ENCODE assay signal across 13 mouse cellular contexts in genomic region chr2:121339057-121339456, GRCm38 (mm10). TPM values are rescaled to one million over a fixed set of nuclear protein-coding genes. Genes with fewer than 3 reads are reported as not detected.
DNase-seq lines count a peak whose midpoint lies in the region; ATAC-seq and TF ChIP-seq lines count a peak whose summit lies in the region.
"Had no signal": no experiment of that assay in that cellular context is flagged by ENCODE, and none has a peak within 500 bp of the region (broad histone marks: within the 10 kb centered on the region; RNA-seq: fewer than 3 reads in every experiment).

No protein-coding gene starts in this region.

- no peak overlapping the region for H3K27ac ChIP-seq in intestine, postnatal 0 days (ENCODE audit: low read depth, low read length)
- H3K27ac ChIP-seq in intestine, embryonic 15.5 days = no peak overlapping the region

- no peak overlapping the region for H3K9ac ChIP-seq in intestine, postnatal 0 days (ENCODE audit: low read depth, low read length)
- no peak overlapping the region for H3K9ac ChIP-seq in intestine, embryonic 15.5 days

- peak; percentile 55 for TF ChIP-seq CTCF in intestine, postnatal 0 days (IDR thresholded peaks at IDR 0.05; ENCODE audit: low read depth)

- H3K4me3 ChIP-seq in intestine, postnatal 0 days (ENCODE audit: low read depth, low read length) = no peak overlapping the region
- H3K4me3 ChIP-seq in intestine, embryonic 15.5 days (replicated peaks) = no peak overlapping the region
- H3K4me3 ChIP-seq: erythroblast, embryonic 14.5 days; myocyte had no signal

- no peaks in the 10 kb centered on the region for H3K27me3 ChIP-seq in intestine, postnatal 0 days (replicated peaks; ENCODE audit: control insufficient read depth, insufficient read depth, low read length)
- H3K27me3 ChIP-seq in intestine, embryonic 15.5 days (replicated peaks) = no peaks in the 10 kb centered on the region

- peak; percentile 27 for DNase-seq in retina, embryonic 14.5 days (ENCODE audit: low spot score)
- DNase-seq in retina, postnatal 1 day = no peak
- peak; percentile 35 for DNase-seq in ES-CJ7 (ENCODE audit: low read depth, low spot score)
- DNase-seq in left cerebral cortex, adult 18-20 months (ENCODE audit: low spot score in 2 of 2) = no peak
- DNase-seq in spleen, postnatal 36 days (ENCODE audit: low spot score in 2 of 2) = no peak
- DNase-seq: adrenal gland, adult 2 months had no signal

- no peaks in the 10 kb centered on the region for H3K9me3 ChIP-seq in intestine, postnatal 0 days (ENCODE audit: control insufficient read depth)
- H3K9me3 ChIP-seq in intestine, embryonic 15.5 days = no peaks in the 10 kb centered on the region

- ATAC-seq in intestine, postnatal 0 days = no peak
- no peak for ATAC-seq in intestine, embryonic 15.5 days
- ATAC-seq in megakaryocyte progenitor cell, adult 5-6 weeks (replicated peaks; ENCODE audit: poor library complexity) = 0 out of 2 replicates have a peak, but pooled peaks have one; percentile 34

- no peaks in the 10 kb centered on the region for H3K4me1 ChIP-seq in intestine, postnatal 0 days (replicated peaks; ENCODE audit: control insufficient read depth, insufficient read depth, low read length)
- no peaks in the 10 kb centered on the region for H3K4me1 ChIP-seq in intestine, embryonic 15.5 days (replicated peaks)

- H3K4me2 ChIP-seq in intestine, postnatal 0 days (replicated peaks; ENCODE audit: low read depth) = no peak overlapping the region
- H3K4me2 ChIP-seq in intestine, embryonic 15.5 days (replicated peaks) = no peak overlapping the region

- H3K36me3 ChIP-seq in intestine, postnatal 0 days (ENCODE audit: control insufficient read depth, insufficient read depth) = peaks cover 48% of the 10 kb centered on the region
- H3K36me3 ChIP-seq in intestine, embryonic 15.5 days = no peaks in the 10 kb centered on the region

RNA-seq across cellular contexts. Expression of gene Ppip5k1, which starts 16.1 kb away (rescaled TPM):
- 19.2 and 25.0 TPM in 2 replicates for polyA plus RNA-seq in intestine, postnatal 0 days (2015; fragmentation: Nextera tagmentation; extraction: Ambion mirVana)
- polyA plus RNA-seq in intestine, embryonic 15.5 days (2015; fragmentation: Nextera tagmentation; extraction: Ambion mirVana) = 15.4 and 16.3 TPM in 2 replicates
- 4.5 and 4.6 TPM in 2 replicates for total RNA-seq in megakaryocyte progenitor cell, adult 5-6 weeks (2015)
- 8.3 and 11.3 TPM in 2 replicates for total RNA-seq in megakaryocyte progenitor cell, adult 5-6 weeks (2017)
- 100 to 1,000 TPM; 132 to 136 TPM for total RNA-seq in left cerebral cortex, adult 18-20 months (2021)

RNA-seq across cellular contexts. Expression of gene Ckmt1, which starts 18.5 kb away (rescaled TPM):
- 1,214 and 1,240 TPM in 2 replicates for polyA plus RNA-seq in intestine, postnatal 0 days (2015; fragmentation: Nextera tagmentation; extraction: Ambion mirVana)
- polyA plus RNA-seq in intestine, embryonic 15.5 days (2015; fragmentation: Nextera tagmentation; extraction: Ambion mirVana) = 417 and 490 TPM in 2 replicates
- not detected in 2 replicates for total RNA-seq in megakaryocyte progenitor cell, adult 5-6 weeks (2015)
- total RNA-seq in megakaryocyte progenitor cell, adult 5-6 weeks (2017) = not detected in 2 replicates
- total RNA-seq in left cerebral cortex, adult 18-20 months (2021) = 100 to 1,000 TPM; 365 to 394 TPM
- total RNA-seq: hematopoietic stem cell, adult 5-6 weeks; megakaryocyte, adult 5-6 weeks had no signal
- polyA plus RNA-seq: erythroblast, embryonic 14.5 days; myocyte had no signal

RNA-seq across cellular contexts. Expression of gene Strc, which starts 47.9 kb away (rescaled TPM):
- polyA plus RNA-seq in intestine, postnatal 0 days (2015; fragmentation: Nextera tagmentation; extraction: Ambion mirVana) = 0.01 and 0.05 TPM in 2 replicates
- polyA plus RNA-seq in intestine, embryonic 15.5 days (2015; fragmentation: Nextera tagmentation; extraction: Ambion mirVana) = not detected in 2 replicates
- total RNA-seq in megakaryocyte progenitor cell, adult 5-6 weeks (2015) = not detected in 2 replicates
- not detected in 2 replicates for total RNA-seq in megakaryocyte progenitor cell, adult 5-6 weeks (2017)
- total RNA-seq in left cerebral cortex, adult 18-20 months (2021) = under 1 TPM; 0.09 to 0.23 TPM
- total RNA-seq: hematopoietic stem cell, adult 5-6 weeks; megakaryocyte, adult 5-6 weeks had no signal
- polyA plus RNA-seq: erythroblast, embryonic 14.5 days; myocyte had no signal

RNA-seq across cellular contexts. Expression of gene Map1a, which starts 49.7 kb away (rescaled TPM):
- 1.0 and 1.3 TPM in 2 replicates for polyA plus RNA-seq in intestine, postnatal 0 days (2015; fragmentation: Nextera tagmentation; extraction: Ambion mirVana)
- polyA plus RNA-seq in intestine, embryonic 15.5 days (2015; fragmentation: Nextera tagmentation; extraction: Ambion mirVana) = 2.7 and 4.2 TPM in 2 replicates
- total RNA-seq in megakaryocyte progenitor cell, adult 5-6 weeks (2015) = 0.10 TPM in 1 of 2 replicates, not detected in the other
- total RNA-seq in megakaryocyte progenitor cell, adult 5-6 weeks (2017) = not detected in 2 replicates
- total RNA-seq in left cerebral cortex, adult 18-20 months (2021) = 100 to 1,000 TPM; 521 to 561 TPM
- total RNA-seq: hematopoietic stem cell, adult 5-6 weeks had no signal

Comparison
In these comparisons a context has a peak if more than half of its experiments do, and no peak if none do; other contexts are left out.
1. DNase-seq: peak in retina, embryonic 14.5 days (single experiment) and ES-CJ7 (single experiment); none in retina, postnatal 1 day (single experiment), left cerebral cortex, adult 18-20 months (0 of 2) and spleen, postnatal 36 days (0 of 2).
2. RNA of gene Ppip5k1, which starts 16.1 kb away (total RNA-seq): 132 to 136 TPM in left cerebral cortex, adult 18-20 months; 4.5 to 11.3 TPM in megakaryocyte progenitor cell, adult 5-6 weeks; every median in the first group is over 10 times any median in the second.
3. RNA of gene Ckmt1, which starts 18.5 kb away (total RNA-seq): 365 to 394 TPM in left cerebral cortex, adult 18-20 months; not detected in megakaryocyte progenitor cell, adult 5-6 weeks; every median in the first group is over 100 times any median in the second.